Mouse (Mus musculus): ENCODE measurements around the gene Rab22a.

Gene Rab22a

DNA sequence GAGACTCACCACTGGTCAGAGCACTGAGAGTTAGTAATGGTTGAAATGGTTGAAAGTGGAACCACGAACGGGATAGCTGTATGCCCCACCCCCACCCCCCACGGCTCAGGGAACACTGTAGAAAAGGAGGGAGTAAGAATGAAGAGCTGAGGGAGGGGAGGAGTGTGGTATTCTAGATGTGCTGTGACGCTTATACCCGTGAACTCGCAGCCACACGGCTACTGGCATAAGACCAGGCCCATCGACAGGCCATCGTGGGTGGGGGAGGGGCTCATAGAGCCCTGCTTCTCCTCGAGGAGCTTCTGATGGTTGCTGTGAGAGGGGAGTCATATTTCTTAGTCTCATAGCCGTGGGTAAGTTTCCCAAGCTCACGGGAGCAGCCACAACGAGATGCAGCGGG, 64.8 kb downstream of the Rab22a start:
- DNase-seq = no peak

DNA sequence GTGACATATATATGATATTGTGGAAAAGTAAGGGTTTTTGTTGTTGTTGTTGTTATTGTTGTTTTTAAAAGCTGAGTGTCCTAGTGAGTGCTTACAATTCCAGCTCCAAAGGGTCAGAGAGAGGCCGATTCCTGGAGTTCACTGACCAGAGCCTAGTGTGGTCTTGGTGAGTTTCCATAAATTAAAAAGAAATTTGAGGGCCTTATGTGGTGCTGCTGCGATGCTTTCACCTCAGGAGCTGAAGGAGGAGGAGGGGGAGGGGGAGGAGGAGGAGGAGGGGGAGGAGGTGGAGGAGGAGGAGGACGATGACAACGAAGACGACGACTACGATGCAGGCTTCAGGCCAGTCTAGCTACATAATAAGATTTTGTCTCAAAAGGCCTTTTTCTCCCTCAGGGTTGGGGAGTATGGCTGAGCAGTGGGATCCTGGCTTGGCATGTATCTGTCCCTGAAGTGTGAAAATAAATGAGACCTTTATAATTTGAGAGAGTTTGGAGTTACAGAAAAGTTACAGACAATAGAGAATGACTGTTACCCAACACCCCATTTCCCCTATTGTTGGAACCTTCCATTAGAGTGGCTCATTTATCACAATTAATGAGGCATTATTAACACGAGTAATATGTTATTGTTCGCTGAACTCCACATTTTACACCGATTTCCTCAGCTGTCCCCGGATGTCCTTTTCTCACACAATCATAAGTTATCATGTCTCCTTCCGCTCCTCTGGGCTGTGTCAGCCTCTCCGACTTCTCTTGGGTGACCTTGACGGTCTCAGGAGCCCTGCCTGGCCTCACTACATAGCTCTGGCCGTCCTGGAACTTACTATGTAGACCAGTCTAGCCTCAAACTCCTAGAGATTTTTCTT, 65.6 kb downstream of the Rab22a start:
- no peak for DNase-seq

DNA sequence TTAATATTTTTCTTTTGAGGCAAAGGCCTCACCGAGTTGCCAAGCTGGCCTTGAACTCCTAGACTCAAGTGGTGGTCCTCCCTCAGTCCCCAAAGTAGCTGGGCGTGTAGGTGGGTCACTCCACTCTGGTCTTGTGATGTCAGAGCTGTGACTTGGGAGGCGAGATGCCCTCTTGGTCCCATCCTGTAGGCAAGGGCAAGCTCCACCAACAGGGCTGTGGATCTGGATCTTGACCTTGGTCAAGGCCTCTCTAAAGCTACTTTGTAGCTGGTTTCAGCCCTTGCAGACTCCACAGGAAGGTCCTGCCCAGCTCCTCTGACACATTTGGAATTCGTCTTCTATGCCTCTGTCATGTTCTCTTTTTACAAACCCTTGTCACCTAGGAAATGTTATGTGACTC, 66.3 kb downstream of the Rab22a start:
- no peak for DNase-seq

DNA sequence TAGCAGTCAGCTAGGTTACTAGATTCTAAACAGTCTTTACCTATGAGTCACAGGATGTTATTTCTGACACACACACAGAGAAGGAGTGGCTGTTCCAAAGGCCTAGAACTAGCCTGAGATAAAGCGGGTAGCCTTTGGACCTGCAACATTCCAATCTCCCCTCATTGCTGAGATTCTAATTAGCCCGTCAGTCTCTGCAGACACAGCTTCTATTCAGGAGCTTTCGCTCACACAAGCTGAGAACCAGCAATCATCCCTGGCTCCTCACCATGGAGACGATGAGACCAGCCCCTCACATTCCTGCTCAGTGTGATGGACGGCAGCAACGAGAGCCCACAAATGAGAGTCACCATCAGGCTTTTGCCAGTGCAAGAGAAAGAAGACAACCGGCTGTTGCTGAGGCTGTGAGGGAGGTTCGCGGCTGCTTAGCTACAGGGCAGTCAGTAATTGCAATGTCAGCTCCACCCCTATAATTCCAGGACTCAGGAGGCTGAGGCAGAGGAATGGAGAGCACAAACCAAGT, 70.9 kb downstream of the Rab22a start:
- DNase-seq = no peak

DNA sequence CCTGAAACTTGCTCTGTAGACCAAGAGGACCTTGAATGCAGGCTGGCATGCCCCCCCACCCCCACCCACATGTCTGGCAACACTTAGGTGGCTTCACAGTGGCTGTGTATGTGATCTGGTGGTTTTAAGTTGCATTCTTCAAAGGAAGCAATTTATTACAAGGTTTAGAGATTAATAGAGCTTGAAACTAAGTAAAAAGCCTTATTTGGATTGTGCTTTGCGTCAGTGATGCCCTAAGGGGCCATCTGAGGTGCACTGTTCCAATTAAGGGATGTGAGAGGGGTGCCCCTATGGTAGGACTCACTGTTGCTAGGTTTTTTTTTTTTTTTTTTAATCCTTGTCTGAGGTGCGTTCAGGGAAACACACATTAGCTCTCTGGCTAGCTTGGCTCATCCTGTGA, 74.9 kb downstream of the Rab22a start:
- DNase-seq = no peak

DNA sequence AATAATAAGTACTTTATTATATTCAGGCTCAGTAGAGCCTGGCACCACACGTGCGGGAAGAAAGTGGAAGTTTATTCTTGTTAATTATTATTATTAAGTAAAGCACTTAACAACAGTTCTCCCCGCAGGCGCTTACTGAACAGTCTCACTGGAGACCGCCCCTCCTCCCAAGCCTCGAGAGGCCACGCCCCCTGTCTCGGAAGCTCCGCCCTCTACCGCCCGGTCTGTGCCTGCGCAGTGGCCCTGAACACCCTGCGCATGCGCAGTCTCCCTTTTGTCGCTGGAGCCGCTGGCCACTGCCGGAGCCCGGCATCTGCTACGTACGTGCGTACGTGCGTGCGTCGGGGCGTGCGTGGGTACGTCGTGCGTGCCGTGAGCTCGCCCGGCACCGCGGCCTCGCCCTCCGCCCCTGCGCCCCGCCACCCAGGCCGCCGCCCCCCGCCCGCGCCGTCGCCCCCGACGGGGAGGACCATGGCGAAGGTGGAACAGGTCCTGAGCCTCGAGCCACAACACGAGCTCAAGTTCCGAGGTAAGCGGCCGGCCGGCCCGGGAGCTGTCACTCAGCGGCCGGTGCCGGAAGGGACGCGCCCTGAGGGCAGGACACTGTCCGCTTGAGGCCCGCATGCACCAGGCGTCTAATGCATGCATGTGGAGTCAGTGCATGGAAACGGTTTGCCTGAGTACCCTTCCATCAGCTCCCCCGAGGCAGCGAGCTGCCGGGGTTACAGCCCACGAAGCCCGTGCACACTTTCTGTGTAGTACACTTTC, 77.8 kb downstream of the Rab22a start, which contains the start of gene Vapb:
Gene Vapb (plus strand): TSS at position 290 of the 768 bp plus-strand sequence.
- DNase-seq = peak; percentile 99

DNA sequence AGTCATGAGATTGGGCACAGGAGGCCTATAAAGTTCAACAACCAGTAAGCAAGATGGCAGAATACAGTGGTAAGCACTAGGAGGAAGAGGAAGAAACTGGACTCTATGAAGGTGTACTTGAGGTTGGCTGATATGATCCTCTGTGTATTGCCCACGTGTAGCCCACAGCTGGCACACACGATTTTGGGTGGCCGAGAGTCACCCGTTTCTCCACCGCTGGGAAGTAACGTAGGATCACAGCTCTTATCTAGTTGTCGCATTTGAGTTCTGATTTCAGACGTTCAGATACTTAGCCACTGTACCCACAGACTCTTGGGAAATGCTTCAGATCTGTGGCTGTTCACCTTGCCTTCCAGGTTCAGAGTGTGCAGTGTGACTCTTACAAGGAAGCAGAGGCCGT, 78.7 kb downstream of the Rab22a start:
- DNase-seq = peak; percentile 20

DNA sequence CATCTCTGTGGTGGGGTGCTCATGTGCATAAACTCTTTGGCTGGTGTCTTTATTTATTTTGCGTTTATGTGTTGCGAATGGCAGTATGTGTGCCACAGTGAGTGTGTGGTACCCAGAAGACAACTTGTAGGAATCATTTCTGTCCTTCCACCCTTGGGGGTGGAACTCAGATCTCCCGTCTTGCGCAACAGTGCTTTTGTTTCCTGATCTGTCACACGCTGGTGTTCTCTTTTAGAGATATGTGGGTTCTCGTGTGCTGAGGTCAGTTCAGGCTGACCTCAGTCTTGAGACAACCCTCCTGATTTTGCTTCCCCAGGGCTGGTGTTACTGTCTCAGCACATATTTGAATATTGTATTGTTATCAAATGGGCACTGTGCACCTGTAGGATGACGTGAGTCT, 79.5 kb downstream of the Rab22a start:
- DNase-seq = no peak

DNA sequence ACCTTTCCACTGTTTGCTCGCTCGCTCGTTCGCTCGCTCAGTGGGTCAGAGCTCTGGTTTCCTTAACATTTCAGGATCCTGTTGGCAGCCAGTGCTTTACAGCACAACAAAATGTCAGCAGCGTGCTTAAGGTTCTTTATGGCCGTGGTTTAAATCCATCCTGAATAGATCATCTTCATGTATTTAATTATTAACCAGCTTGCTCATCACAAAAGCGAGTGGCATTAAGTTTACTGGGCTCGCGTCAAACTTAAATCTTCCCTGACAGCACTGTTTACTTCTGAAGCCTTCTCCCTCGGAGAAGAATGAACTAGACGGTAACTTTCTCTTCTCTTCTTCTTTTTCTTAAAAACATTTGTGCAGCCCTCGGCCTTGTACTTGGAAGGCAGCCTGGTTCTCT, 82.5 kb downstream of the Rab22a start:
- no peak for DNase-seq

DNA sequence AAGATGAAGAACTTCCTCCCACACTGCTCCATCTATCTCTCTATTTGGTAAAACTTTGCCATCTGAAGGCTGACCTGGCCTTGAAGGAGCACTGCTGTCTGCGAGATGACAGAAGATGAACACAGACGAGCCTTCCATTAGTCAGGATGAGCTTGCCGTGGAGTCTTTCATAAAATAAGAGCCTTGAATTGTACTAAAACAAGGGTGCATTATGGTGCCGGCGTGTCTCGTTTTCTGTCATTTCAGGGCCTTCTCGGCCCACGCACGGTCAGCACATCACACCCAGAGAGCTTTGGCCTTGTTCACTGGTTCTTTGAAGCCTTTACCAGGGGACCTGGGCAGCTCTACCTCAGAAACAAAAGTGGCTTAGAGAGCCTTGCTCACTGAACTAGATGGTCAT, 83.2 kb downstream of the Rab22a start:
- no peak for DNase-seq

DNA sequence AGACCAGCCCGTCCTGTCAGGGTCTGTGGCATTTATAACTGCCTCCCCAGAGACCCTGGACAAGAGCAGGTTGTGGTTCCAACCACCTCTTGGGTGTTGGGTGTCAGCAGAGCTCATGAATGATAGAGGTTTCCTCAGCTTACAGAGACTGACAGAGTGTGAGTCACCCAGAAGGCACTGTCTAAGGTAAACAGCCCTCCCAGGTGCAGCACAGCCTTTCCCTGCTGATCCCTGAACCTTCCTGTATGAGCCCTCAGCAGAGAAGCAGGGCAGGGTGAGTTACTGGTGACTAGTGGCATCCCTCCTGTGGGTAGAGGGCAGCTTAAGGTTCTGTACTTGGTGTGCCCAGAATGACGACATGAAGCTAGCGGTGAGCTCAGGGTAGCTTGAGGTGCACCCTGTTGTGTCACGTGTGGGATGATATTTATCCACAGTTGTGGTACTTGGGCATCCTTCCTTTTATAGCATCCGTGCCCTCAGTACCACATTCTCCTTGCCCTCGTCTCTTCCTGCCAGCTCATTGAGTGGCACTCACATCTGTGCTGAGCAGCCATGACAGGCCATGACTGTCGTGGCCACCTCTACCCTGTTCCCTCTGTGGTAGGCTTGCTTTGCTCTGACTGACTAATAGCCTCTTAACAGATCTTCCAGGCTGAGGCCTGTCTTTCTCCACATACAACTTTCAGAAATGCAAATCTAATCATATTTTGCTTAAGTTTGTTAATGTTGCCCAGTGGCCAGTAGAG, 84.7 kb downstream of the Rab22a start:
- no peak for DNase-seq

DNA sequence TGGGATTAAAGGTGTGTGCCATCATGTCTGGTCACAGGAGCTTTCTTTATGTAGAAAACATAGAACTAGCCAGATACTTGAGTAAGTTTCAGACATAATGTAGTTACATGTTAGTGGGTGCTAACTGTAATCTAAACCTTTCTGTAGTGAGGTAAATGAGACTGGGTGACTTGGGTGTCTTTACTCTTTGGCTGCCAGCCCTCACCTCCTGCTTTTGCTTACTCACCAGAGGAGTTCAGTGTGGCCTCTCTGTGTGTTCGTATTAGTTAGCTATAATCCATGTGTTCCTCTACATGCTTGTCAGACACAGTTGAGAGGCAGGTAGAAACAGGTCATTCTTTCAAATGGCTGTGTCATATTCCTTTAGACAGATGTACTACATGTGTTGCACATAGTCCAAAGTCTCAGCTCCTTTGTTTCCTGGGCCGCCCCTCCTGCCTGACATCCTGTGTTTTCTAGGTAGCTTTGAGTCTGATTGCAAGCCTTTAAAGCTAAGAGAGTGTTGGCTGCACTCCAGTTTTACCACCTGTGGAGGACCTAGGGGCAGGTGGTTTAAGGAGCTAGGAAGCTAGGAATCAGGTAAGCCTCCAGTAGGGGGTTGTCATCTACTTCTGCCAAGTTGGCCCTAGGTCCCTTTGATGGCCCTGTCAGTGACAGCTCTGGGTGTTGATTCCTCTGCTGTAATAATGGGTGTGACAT, 89.5 kb downstream of the Rab22a start:
- no peak for DNase-seq

DNA sequence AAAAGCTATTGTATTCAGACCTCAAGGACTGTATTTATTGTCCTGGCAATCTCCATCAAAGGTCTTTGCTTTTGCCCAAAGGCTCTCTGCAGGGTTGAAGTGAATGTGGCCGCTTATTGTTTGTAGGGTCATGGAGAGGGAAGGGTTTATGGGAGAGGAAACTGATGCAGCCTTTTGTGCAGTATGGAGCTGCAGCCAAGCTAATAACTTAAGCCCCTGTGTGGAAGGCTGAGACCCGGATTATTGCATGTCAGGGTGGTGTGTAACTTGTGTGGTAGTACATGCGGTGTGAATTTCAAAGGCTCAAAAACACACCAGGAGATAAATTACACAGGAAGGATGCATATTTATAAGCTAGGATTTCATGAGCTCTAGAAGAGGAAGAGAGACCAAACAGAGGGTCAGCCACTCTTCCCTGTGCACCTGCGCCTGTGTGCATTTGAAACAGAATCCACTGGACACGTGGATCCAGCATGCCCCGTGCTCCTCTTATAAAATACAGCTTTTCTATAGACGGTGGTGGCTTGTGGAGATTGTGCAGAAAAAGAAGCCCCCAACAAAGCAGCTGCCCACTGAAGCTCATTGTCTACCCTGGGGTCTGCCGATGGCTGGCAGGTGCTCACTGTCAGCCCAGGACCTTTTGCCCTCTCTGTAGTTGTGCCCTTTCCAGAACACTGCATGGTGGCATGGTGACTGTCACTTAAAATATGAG, 96.0 kb downstream of the Rab22a start:
- DNase-seq = no peak

Measured in cerebellum, adult 11-12 months (tissue).